Mouse (Mus musculus) gonadal fat pad, adult 2 months (tissue): ENCODE measurements around the gene Prpf4. TPM values are rescaled to one million over a fixed set of nuclear protein-coding genes. Genes with fewer than 3 reads are reported as not detected.

ENCODE experiments used
- DNase-seq: peaks from one replicate; pipeline ENCODE4 v3.0.0-alpha.2; 2012; ENCODE audit warnings: low read depth
- polyA plus RNA-seq: library from polyadenylated mRNA; depleted of rRNA; stranded (reverse); fragments of >200 nt; gene quantifications from 2 replicates; pipeline ENCODE4 v1.2.3, GENCODE M21; 2012; rRNA removed

Prpf4 gene
- polyA plus RNA-seq, 1 experiment, result 14.8 TPM

- no peak for DNase-seq
Measured at GRCm38 (mm10) chr4:62437256-62437778, 28.7 kb downstream of the Prpf4 start.

DNA sequence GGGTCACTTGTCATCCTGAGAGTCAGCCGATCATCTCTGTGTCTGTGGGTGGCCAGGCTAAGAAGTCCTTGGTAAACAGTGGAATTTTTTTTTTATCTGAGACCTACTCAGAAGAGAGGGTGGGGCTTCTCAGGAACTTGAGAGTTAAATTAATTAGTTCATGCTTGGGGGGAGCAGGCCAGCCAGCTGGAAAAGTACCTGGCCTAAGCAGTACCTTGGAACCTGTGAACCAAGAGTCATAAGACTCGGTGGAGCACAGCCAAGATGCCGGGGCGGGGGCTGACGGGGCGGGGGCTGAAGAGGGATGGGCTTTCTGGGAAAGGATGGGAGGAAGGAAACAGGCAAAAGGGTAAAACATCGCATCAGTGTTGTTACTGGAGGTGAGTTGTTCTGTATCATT is 29.3 kb downstream of the Prpf4 start:
- no peak for DNase-seq

DNA sequence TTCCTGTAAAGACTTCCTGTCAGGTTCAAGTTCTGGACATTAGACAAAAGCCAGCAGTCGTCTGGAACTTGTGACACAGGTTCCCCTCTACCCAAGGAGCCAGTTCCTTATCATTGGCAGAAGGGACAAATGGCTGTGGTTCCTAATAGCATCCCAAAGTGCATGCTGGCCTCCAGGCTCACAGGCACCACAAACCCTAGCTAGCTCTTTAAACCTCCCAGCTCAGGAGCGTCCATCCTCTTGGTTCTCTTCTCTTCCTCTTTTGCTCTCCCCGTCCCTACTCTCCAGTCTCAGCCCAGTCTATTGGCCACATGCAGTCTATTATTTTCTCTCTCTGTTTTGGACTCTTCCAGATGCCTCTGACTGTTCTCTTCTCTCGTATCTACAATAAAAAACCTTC is 31.2 kb downstream of the Prpf4 start:
- no peak for DNase-seq

DNA sequence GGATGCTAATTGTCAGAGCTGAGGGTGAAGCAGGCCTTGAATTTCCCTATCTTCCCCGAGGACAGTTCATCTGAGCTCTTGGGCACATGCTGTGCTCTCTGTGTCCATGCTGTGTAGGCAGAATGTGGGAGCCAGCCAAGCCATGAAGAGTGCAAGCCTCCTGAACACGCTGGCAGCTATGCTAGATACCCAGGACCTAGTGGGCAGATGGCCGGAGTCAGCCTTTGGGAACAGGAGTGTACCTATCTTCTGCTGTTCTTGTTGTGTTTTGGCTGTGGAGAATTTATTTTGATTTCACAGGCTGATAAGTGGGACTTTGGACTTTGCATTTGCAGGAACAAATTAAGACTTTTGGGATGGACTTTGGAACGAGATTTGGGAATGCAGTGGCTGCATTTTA is 31.9 kb downstream of the Prpf4 start:
- DNase-seq, result peak; percentile 50

DNA sequence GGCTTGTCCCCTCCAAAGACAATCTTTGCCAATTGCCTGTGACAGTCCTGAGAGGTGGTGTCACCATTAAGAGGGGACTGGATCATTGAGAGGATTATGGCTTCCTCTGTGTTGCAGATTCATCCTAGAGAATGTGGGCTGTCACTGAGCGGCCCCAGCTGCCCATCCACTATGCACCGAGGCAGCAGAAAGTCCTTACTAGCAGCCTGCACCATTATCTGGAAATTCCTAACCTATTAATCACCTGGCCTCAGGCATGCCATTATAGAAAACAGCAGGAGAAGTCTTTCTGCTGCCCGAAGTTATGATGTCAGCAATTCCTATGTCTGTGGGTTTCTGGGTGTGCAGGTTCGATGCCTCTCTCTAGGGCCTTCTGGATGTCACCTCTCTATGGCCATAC is 32.4 kb downstream of the Prpf4 start:
- DNase-seq, result no peak

DNA sequence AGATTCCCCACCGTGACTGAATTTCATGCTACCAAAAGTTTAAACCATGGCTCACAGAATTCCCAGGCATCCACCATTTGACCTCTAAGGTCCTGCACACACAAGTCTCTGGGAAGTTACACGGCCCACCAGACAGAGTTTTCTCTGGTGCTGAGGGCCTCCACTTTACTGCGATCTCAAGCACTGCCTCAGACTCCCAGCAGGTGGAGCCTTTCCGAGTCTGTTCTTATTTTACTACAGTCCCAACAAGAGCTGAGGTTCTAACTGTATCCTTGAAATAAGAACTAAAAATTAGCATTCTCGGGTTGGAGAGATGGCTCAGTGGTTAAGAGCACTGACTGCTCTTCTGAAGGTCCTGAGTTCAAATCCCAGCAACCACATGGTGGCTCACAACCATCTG is 46.4 kb downstream of the Prpf4 start:
- no peak for DNase-seq

DNA sequence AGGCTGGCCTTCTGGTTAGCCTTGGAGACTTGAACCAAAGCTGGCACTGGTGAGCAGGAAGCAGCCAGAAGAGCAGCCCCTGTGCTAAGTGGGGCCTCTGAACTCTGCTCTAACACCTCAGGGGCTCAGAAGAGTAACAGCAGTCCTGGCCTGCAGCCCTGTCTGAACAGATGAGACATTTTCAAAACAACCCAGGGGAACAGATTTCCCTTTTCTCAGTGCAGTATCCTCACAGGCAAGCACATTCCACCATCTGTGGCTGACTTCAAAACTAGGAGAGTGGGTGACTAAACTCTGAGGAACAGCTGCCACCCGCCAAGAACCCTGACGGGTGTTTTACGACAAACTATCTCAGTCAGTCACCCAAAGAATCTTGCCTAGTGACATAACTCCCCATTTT is 50.5 kb downstream of the Prpf4 start:
- no peak for DNase-seq

DNA sequence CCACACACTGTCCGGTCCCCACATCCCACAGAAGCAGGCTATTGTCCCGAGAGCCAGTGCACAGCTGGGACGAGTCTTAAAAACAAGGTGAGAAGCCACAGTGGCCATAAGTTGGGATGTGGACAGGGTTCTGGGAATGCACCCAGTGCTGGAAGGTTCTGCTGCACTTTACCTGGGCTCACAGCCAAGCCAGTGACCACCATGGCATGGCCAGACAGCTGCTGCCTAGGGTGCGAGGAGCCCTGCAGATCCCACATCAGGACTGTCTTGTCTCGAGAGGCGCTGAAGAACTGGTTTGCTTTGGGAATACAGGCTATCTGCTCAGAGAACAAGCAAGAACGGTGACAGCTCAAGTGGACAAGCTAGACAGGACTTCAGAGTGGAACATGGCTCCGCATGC is 51.8 kb downstream of the Prpf4 start:
- no peak for DNase-seq

GRCm38 (mm10) chr4:62463124-62463523 is 54.5 kb downstream of the Prpf4 start:
- no peak for DNase-seq

GRCm38 (mm10) chr4:62468158-62468557 is 59.6 kb downstream of the Prpf4 start:
- no peak for DNase-seq

DNA sequence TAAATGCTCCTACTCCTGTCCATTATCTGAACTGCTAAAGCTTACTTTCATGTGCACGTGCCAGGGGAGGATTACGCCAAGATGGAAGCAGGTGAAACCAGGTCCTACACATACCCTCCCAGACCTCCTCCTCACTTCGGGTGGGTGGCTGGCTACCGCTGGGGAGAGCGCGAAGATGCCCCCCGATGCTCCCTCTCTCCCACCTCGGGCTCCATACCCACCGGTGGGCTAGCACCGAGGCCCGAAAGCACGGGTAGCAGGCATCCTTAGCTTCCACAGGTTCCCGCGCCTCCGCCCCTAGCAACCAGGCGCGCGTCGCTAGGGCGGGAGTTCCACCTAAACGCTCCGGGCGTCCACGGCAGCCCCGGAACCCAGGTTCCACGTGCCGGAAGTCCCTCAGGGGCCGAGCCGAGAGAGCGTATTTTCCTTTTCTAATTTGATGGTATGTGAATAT is 62.0 kb downstream of the Prpf4 start, which contains the start of gene Wdr31:
Wdr31 (minus strand) TSS at position 299 of the 454 bp plus-strand sequence.
- no peak for DNase-seq

DNA sequence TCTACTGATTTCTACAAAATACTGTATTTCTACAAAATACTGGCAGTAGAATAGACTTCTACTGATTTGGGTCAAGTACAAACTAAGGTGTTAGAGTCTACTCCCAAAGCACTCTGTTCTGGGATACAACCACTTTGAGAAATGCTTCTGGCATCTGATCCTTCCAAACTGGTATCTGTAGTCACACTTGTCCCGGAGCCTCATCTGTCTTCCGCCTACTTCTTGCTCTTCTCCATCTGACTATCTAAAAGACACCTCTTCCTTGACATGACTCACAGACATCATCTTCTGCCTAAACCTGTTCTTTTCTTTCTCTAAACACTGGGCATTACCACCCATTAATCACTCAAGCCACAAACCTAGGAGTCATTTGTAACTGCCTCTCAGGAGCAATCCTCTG is 63.5 kb downstream of the Prpf4 start:
- DNase-seq, result no peak

DNA sequence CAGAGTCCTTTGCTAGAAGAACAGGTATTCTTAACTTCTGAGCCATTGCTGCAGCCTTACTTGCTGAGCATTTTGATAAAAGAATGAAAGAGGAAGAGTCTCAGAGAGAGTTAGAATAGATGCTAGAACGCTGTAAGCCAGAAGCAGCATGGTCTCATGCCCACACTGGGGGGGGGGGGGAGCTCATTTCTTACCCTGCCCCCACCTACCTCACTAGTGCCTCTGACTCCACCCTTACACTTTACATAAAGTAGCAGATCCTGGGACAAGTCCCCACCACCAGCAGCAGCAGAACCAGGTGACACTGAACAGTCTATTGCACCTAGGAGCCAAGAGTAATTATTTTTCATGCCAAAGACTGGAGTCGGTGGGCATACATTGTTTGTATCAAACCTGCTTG is 66.5 kb downstream of the Prpf4 start:
- no peak for DNase-seq

GRCm38 (mm10) chr4:62475793-62476192 is 67.2 kb downstream of the Prpf4 start:
- DNase-seq, result no peak

Other genes with a start within 250 kb of the Prpf4 start
- 0.88 and 1.0 TPM in 2 replicates for gene Zfp37, start 177.8 kb upstream of the Prpf4 start, polyA plus RNA-seq
- 64.9 and 72.7 TPM in 2 replicates for gene Slc31a2, start 146.2 kb upstream of the Prpf4 start, polyA plus RNA-seq
- gene Fkbp15, start 48.2 kb upstream of the Prpf4 start, polyA plus RNA-seq, result 32.3 and 37.8 TPM in 2 replicates
- gene Slc31a1, start 48.1 kb upstream of the Prpf4 start, polyA plus RNA-seq, result 57.4 and 60.7 TPM in 2 replicates
- gene Cdc26, start 155 bp upstream of the Prpf4 start, polyA plus RNA-seq, result 32.1 and 33.6 TPM in 2 replicates
- gene Rnf183, start 26.5 kb downstream of the Prpf4 start, polyA plus RNA-seq, result 7.8 and 11.1 TPM in 2 replicates
- gene Wdr31, start 62.1 kb downstream of the Prpf4 start, polyA plus RNA-seq, result 4.3 and 5.7 TPM in 2 replicates
- 98.6 and 103 TPM in 2 replicates for gene Bspry, start 71.3 kb downstream of the Prpf4 start, polyA plus RNA-seq
- gene Hdhd3, start 94.7 kb downstream of the Prpf4 start, polyA plus RNA-seq, result 28.3 and 35.8 TPM in 2 replicates
- gene Alad, start 111.1 kb downstream of the Prpf4 start, polyA plus RNA-seq, result 419 and 470 TPM in 2 replicates
- 25.9 and 27.9 TPM in 2 replicates for gene Pole3, start 116.3 kb downstream of the Prpf4 start, polyA plus RNA-seq
- gene 4933430I17Rik, start 116.6 kb downstream of the Prpf4 start, polyA plus RNA-seq, result 0.20 and 0.28 TPM in 2 replicates
- gene Rgs3, start 151.1 kb downstream of the Prpf4 start, polyA plus RNA-seq, result 94.2 and 111 TPM in 2 replicates